Mouse (Mus musculus) mouse embryonic stem cell (cell line): ENCODE data around the gene Rfx8.

Experiments used
- in situ Hi-C, 2 experiments: fragments of 300-500 bp; cut with MboI; formaldehyde crosslinking; loops; 1 replicate in 1 of 2; 3 replicates in 1 of 2; pipeline ENCODE4 v1.14.3; 2019 to 2020; ENCODE audit warnings: low sequenced_read_pairs in 2 of 2, low pct_unique_long_range_greater_than_20kb in 1 of 2, mixed read lengths in 1 of 2; ENCODE audit not compliant: unreplicated experiment in 1 of 2

Gene Rfx8

DNA sequence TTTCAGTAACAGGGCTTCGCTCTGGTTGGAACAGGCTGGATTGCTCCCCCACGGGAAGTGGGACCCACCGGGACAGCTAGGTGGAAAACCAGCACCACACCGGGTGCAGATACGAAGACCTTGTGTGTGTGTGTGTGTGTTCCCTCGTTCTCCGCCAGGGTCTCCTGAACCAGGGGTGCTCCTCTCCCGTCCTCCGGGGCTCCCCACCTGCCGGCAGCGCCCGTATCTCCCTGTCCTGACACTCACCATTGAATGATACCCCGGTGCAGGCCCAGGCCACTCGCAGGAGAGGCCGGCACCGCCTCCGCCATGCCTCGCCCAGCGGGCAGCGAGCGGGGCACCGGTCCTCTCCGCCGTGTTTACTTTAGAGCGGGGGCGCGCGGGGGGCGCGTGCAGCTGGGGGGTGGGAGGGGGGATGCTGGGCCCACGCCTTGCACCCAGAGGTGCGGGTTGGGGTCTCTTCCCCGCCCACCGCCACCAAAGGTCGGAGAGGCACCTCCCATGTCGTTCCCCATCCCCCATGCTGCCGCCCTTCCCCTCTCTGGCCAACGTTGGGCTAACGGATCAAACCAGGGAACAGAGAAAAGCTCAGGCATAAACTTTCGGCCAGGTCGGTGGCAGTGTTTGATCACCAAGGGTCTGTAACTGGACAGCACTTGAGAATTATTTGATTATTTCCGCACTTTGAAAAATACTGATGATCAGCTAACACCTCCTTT is at the start of gene Rfx8:
Gene Rfx8, minus strand, starts transcription at position 366 of the 719 bp plus-strand sequence.
- in situ Hi-C loops: no loop called here

DNA sequence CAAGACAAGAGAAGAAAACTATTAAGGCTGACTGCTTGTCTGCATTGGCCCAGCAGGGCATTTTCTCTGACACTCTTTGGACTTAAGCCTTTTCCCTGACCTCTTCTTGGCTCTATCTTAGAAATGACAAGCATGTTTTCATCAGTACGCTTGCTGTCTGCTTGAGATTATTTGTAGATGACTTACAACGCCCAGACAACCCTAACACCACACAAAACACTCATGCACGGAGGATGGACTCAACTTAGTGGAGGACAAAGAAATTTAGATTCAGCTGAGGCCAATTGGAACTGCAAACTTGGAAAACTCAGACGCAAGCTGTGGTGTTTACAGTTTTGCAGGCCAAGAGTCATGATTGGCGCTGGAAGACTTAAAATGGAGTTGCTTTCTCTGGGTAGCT is 49.6 kb upstream of the Rfx8 start:
- in situ Hi-C loops: no loop called here

DNA sequence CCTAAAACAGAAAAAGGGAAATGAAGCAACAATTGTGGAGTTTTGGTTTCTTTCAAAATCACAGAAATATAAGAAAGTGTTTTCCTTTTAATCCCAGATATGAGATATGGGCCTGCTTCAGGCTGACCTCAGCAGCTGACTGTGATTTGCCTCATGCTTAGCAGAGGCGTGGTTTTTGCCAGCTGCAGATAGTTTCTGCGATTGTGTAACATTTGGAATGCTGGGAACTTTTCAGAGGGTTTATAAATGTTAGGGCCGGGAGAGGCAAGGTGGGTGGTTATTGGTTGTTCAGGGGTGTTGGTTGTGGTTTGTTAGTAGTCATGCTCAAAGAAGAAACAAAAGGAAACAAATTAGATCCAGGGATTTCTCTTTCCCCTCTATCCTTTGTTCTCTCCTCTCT is 47.2 kb upstream of the Rfx8 start:
- in situ Hi-C loops: no loop called here

DNA sequence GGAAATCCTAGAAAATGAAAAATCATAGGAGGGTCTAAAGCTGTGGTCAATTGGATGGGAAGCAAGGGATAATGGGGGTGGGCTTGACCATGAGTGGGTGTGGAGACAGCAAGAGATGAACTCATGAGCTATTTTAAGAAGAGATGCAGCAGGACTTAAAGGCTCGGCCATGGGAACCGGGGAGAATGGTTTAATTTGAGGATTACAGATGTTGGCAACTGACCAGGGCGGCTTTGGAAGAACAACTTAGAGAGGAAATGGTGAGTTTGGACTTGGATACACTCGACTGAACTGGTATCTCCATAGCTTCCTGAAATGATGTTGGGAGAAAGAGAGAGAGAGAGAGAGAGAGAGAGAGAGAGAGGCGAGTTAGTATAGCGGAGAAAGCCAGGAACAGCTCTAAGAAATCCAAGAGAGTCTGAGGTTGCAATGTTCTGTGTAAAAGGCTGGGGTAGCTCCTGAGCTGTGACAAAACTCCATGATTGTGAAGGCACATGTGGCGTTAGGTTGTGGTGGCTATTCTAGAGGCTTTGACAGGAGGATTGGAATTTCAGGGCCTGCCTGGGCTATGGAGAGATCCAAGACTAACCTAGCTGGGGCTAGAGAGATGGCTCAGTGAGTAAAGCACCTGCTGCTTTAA is 45.2 kb upstream of the Rfx8 start:
- in situ Hi-C loops: no loop called here

DNA sequence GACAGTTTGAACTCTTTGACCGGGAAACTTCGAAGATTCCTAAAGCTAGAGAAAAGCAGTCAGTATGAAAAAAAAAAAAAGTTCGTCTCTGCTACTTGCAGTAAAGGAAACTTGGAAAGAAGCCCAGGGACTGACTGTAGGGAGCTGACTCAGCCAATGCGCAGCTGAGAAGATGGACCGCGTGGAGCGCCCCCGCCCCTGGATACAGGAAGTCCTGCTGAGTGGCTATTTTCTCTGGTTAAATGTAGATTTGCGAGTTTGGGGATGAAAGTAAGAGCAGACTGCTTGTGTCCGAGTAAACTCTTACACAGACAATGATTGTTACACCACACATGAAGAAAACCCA is 41.2 kb upstream of the Rfx8 start:
- in situ Hi-C loops: no loop called here

DNA sequence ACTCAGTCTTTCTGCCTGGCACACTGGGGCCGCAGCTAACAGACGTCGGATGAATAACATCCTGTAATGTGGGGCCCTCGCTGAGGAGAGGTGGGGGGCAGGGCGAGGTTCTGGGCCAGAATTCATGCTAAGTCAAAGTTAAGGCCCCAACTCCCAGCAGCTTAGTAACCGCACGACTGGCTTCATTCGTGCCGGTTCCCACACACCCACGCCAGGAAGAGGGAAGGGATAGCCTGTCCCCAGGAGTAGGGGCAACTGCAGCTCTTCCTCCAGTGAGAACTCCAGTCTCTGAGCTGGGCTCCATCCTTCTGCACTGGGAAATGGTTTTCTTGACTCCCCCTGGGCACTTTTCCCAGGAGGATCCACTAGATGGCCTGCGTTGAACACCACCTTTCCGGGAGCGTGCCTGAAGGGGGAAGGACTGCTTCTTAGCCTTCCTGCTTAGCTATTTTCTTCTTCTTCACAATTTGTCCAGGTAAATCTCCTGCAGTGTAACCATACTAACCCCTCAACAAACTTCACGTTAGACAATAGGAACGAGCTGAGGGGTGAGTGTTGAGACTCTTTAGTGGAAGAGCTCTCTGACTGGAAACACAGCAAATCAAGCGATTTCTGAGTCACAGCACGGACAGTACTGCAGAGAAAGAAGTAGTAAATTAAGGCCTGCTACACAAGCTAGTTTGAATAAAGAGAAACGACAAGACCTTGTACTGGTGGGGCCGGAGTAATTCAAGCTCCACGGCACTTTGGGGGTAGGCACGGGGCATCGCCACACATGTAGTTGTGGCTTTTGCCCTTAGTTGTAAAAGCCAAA is 40.6 kb upstream of the Rfx8 start:
- in situ Hi-C loops: no loop called here

DNA sequence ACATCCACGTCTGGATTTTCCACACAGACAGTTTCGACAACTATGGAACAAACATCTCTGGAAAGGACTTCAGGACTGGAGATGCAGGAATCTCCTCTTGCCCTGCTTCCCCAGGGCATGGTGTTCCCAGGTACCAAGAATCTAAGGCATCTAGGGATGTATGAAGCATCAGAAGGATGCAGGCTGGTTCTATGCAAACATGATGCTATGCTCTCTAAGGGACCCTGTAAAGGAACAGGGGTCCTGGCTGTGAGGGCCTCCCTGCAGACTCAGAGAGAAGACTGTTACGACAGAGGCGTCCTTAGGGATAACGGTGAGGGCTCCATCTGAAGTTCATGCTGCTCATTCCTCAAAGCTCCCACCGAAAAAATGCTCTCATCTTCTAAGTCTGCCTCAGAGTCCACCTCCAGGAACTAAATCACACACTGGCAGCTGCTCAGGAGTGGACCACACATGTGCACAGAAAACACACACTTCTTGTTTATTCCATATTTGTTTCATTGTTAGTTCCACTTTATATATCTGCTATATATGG is 39.5 kb upstream of the Rfx8 start:
- in situ Hi-C loops: no loop called here

DNA sequence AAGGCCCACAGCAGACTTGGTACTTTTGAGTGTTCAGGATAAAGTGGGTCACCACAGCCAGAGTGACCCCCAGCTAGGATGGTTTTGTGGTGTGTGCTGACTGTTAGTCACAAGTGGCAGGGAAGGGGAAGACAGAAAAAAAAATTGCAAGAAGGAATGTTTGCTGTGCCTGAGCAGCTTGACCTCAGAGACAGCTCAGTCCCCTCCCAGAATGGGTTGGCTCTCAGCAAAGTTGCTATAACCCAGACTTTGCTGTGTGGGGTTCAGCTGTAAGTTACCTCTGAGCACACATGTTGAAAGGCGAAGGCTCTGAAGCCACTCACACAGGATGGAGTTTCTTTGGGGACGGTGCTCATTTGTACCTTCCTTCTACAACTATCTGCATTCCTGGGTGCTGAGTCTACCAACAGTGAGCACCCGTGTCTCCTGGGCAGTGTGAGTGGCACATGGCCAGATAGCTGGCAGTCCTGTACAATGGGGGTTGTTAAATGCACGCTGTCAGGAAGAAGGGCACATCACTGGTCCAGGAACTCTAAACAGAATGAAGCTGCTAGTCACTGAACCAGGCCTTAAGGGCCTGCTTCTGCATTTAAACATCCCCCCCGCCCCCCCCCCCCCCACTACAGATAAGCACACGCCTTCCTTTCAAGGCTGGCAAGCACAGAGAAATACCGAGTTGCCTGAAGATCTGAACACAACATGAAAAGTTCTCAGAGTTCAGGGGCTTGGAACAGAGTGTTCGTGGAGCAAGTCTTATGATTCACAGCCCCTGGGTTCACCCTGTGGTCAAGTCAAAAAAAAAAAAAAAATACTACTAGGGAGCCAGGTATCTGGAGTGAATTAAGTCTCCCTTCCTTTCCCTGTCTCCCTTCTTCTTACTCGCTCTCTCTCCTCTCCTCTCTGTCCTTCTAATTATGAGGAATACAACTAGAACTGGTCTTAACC is 38.7 kb upstream of the Rfx8 start:
- in situ Hi-C loops: no loop called here

DNA sequence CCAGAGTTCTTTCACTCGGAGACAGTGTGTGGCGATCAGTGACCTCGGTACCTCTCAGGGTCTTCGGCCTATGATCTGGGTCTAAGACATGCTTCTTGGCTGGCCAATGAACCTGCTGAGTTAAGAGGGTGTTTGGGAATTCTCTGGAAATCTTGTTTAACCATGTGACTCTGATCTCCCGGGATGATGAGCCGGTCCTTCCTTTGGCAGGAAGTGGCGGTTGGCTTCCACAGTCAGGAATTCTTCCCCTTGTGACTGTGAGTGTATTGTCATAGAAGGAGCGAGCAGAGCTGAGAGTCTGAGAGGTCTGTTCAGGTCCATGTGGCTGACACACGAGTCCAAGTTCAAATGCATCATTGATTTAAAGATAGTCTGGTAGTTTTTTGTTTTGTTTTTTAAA is 37.4 kb upstream of the Rfx8 start:
- in situ Hi-C loops: no loop called here

DNA sequence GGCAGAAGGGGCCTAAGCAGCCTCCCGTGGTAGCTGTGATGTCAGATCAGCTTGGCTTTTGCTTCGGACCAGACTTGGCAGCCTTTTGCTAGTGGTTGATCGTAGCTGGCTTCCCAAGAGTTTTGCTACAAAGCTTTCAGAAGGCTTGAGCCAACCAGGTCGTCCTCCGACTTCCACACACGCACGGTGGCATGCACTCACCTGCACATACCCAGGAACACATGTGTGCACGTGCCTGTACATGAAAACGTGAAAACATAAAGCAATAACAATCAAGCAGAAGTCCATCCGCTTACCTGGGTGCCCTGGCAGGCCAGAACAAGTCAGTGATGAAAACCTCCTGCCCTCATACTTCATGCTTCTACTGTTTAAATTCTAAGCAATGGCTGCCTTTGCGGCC is 36.2 kb upstream of the Rfx8 start:
- in situ Hi-C loops: no loop called here

DNA sequence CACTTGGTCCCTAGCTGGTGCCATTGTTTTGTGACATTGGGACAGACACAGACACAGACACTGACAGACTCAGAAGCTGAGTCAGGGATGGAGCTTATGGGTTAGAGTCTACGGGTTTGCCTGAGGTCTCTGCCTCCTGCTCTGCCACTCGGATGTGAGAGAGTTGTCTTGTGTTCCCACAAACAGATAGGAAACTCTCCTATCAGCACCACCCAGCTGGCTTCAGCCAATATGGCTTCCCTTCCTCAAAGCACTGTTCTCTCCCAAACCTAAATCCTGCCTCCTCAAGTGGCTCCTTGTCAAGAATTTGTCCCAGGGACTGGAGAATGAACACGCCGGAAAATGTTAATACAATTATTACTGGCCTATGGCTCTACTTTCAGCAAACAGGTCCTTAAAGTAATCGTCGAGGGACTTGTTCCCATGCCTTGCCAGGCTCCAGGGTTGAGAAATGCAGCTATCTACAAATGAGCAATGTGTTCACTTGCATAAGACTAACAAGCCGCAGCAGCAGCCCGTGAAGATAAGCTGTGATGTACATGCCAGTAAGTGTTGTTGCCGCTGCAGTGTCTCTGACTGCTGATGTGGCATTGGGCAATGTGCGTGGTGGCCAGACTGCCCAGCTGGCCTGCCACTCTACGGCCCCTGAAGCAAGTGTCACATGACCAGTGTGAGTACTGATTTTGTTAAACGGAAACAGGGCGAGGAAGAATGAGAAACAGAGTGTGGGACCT is 33.6 kb upstream of the Rfx8 start:
- in situ Hi-C loops: no loop called here

DNA sequence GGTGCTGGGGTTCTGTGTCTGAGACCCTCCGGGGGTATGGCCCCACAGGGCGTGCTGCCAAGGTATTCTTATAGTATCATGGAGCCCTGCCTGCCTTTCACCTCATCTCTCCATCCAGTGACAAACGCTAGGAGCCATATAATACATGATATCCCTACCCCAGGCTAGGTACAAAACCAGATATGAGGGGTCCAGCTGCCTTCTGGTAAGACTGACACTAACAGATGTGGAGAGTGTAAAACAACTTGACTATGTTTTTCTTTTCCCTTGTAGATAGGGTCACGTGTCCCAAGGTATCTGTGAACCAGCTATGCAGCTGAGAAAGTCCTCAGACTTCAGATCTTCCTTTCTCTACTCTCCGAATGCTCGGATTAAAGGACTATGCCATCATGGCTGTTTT is 30.7 kb upstream of the Rfx8 start:
- in situ Hi-C loops: no loop called here

DNA sequence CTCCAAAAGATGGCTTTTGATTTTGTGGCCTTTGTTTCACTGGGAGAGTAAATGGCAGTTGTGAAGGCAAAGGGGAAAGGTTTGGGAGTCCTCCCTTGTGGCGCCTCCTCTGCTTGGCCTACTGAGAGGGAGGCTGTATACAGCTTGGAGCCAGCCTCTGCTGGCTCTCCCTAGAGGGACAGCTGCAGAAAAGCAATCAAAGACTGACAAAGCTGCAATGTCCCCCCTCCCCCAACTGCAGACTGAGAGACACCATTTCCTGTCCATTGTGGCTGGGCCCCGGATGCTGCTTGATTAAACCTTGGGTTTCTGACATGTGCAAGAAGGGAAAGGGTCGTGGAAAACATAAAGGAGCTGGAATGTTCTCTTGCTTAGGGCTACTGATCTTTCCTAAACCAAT is 28.9 kb upstream of the Rfx8 start:
- in situ Hi-C loops: no loop called here

DNA sequence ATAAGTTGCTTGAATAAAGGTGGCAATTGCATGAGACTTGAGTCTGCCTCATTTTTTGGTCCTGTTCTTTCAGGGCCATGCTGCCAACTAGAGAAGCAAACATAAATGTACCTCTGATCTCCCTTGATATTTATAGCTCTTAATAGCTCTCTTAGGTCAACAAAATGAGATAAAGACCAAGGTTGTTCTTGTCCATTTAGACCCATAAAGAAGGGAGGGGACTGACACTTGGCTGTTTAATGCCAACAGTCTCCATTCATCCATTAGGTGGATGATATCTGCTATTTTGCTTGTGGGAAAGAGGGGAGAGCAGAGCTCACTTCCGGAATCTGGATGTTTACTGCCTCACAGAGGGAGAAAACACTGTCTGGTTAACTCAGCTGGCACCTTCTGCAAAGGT is 28.4 kb upstream of the Rfx8 start:
- in situ Hi-C loops: no loop called here

DNA sequence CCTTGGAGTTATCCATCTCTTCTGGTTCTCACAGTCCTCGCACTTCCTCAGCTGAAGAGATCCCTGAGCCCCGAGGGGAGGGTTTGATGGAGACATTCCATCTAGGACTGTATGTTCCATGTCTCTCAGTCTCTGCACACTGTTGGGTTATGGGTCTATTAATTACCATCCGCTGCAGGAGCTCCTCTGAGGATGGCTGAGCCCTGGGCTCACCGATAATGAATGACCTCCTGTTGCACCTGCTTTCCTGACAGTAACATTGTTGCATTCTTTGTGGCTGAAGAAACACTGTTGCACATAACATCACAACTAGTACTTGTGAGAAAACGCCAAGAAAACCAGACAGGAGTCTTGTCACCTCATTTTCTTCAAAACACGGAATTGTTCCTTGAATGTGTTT is 27.9 kb upstream of the Rfx8 start:
- in situ Hi-C loops: no loop called here

DNA sequence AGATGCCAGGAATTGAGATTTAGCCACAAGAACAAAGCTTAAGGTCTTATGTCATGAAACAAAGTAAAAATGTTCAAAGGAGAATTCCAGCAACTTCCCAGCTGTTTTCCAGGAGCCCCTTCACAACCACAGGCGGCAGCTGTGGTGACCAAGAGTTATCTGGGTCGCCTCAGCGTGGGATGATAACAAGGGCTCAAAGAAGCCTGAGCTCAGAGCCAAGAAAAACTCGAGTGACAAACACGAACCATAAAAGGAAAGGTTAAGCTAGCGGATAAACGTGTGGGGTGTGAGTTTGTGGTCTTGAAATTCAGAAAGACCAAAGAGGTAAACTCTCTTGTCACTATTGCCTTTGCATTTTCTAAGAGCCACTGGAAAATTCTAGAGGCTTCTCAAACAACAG is 25.7 kb upstream of the Rfx8 start:
- in situ Hi-C loops: no loop called here

DNA sequence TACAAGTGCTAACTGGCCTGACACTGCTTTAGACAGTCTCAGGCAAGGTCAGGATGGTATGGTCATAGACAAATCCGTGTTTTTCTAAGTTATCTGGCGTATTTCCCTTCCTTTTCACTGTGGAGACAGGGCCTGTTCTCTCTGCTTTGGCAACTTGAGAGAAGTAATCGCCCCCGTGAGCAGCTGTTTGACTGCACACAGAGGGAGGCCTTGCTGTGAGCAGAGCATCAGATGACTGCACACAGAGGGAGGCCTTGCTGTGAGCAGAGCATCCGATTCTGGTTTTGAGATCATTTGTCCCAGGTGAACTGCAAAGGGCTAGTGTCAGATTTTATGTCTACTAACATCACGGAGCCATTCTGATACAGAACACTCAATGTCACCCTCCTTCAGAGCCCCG is 20.2 kb upstream of the Rfx8 start:
- in situ Hi-C loops: no loop called here

DNA sequence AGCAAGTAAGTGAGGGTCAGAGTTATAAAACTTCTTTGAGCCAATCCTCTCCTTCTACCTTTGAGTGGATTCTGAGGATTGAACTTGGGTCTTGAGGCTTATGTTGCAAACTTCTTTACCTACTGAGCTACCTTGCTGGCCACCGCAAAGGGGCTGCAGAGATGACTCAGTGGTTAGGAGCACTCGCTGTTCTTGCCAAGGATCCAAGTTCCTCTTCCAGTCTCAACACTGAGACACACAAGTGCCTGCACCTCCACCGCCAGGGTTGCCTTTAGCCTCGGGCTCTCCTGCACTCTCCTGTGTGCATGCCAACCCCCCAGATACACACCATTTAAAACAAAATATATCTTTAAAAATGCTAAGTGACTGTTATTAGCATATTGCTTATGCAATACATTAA is 19.2 kb upstream of the Rfx8 start:
- in situ Hi-C loops: no loop called here
